Mouse (Mus musculus) forebrain, embryonic 13.5 days (tissue): ENCODE measurements around the gene Arhgef12. TPM values are rescaled to one million over a fixed set of nuclear protein-coding genes. Genes with fewer than 3 reads are reported as not detected.

ENCODE experiments used
- ATAC-seq: fragments of 200-750 bp; cut with Nextera tagmentation; 2 replicates; pipeline ENCODE4 v1.8.0; 2017
- H3K27ac ChIP-seq: fragments of 300-500 bp; sonication (generic); 2 replicates; pipeline ENCODE4 v1.5.1; 2015; ENCODE audit warnings: inconsistent platforms, mild to moderate bottlenecking, moderate library complexity
- H3K27me3 ChIP-seq: fragments of 300-500 bp; sonication (generic); 2 replicates; pipeline ENCODE4 v1.6.1; 2015; ENCODE audit warnings: mild to moderate bottlenecking, inconsistent platforms
- H3K36me3 ChIP-seq: fragments of 300-500 bp; sonication (generic); 2 replicates; pipeline ENCODE4 v1.6.1; 2015; ENCODE audit warnings: mild to moderate bottlenecking, inconsistent platforms; ENCODE audit not compliant: poor library complexity, severe bottlenecking
- H3K4me1 ChIP-seq: fragments of 300-500 bp; sonication (generic); 2 replicates; pipeline ENCODE4 v1.6.1; 2015; ENCODE audit warnings: inconsistent platforms
- H3K4me2 ChIP-seq: fragments of 300-500 bp; sonication (generic); 2 replicates; pipeline ENCODE4 v1.6.1; 2015; ENCODE audit warnings: inconsistent platforms, mild to moderate bottlenecking, moderate library complexity
- H3K4me3 ChIP-seq: fragments of 300-500 bp; sonication (generic); 2 replicates; pipeline ENCODE4 v1.5.1; 2015; ENCODE audit warnings: mild to moderate bottlenecking, inconsistent platforms
- H3K9ac ChIP-seq: fragments of 300-500 bp; sonication (generic); 2 replicates; pipeline ENCODE4 v1.6.1; 2015; ENCODE audit warnings: mild to moderate bottlenecking, inconsistent platforms
- H3K9me3 ChIP-seq: fragments of 300-500 bp; sonication (generic); replicated peaks from 2 replicates; pipeline ENCODE4 v1.6.1; 2016; ENCODE audit warnings: inconsistent platforms
- WGBS: fragments of 180-500 bp; shearing (Covaris S2); methylation state at CpG from one replicate; pipeline ENCODE4 v1.1.7; 2015; 5-methylcytosine and 5-hydroxymethylcytosine counted together
- polyA plus RNA-seq: library from polyadenylated mRNA; unstranded; fragments of >200 nt; fragmentation: Nextera tagmentation; extraction: Ambion mirVana; gene quantifications from 2 replicates; pipeline ENCODE4 v1.2.1, GENCODE M21; 2015

The Arhgef12 gene
- polyA plus RNA-seq, 1 experiment from 2014 or later: 14.9 TPM

- WGBS: 86% methylated on average over 2 of the region's 2 CpGs
- Histone ChIP-seq H3K4me2 (no peak overlapping the region), H3K9me3 (no peaks in the 10 kb centered on the region), H3K4me1 (no peaks in the 10 kb centered on the region), H3K27ac (no peak overlapping the region), H3K9ac (no peak overlapping the region), H3K36me3 (peaks cover 47% of the 10 kb centered on the region), H3K4me3 (no peak overlapping the region), H3K27me3 (no peaks in the 10 kb centered on the region)
- no peak for ATAC-seq
Observed at GRCm38 (mm10) chr9:43015366-43015765, 91.7 kb downstream of the Arhgef12 start.

GRCm38 (mm10) chr9:43014886-43015285 is 92.2 kb downstream of the Arhgef12 start:
- 97% methylated on average over 1 of the region's 1 CpGs for WGBS
- ATAC-seq: no peak
- Histone ChIP-seq H3K9me3 (no peaks in the 10 kb centered on the region), H3K4me1 (no peaks in the 10 kb centered on the region), H3K4me2 (no peak overlapping the region), H3K4me3 (no peak overlapping the region), H3K27me3 (no peaks in the 10 kb centered on the region), H3K36me3 (peaks cover 51% of the 10 kb centered on the region), H3K9ac (no peak overlapping the region), H3K27ac (no peak overlapping the region)

GRCm38 (mm10) chr9:43012541-43012940 is 94.5 kb downstream of the Arhgef12 start:
- Histone ChIP-seq H3K4me3 (no peak overlapping the region), H3K36me3 (peaks cover 54% of the 10 kb centered on the region), H3K27me3 (no peaks in the 10 kb centered on the region), H3K9me3 (no peaks in the 10 kb centered on the region), H3K4me1 (no peaks in the 10 kb centered on the region), H3K4me2 (no peak overlapping the region), H3K9ac (no peak overlapping the region), H3K27ac (no peak overlapping the region)
- ATAC-seq: no peak
- WGBS: 88% methylated on average over 5 of the region's 5 CpGs

GRCm38 (mm10) chr9:43011061-43011460 is 96.0 kb downstream of the Arhgef12 start:
- Histone ChIP-seq H3K4me3 (no peak overlapping the region), H3K9ac (no peak overlapping the region), H3K36me3 (peaks cover 61% of the 10 kb centered on the region), H3K4me2 (no peak overlapping the region), H3K9me3 (no peaks in the 10 kb centered on the region), H3K27me3 (no peaks in the 10 kb centered on the region), H3K4me1 (no peaks in the 10 kb centered on the region), H3K27ac (no peak overlapping the region)
- ATAC-seq: no peak
- WGBS: 85% methylated on average over 4 of the region's 4 CpGs

GRCm38 (mm10) chr9:43003881-43004280 is 103.2 kb downstream of the Arhgef12 start:
- Histone ChIP-seq H3K36me3 (peaks cover 80% of the 10 kb centered on the region), H3K4me1 (no peaks in the 10 kb centered on the region), H3K27ac (no peak overlapping the region), H3K4me3 (no peak overlapping the region), H3K9ac (no peak overlapping the region), H3K9me3 (no peaks in the 10 kb centered on the region), H3K27me3 (no peaks in the 10 kb centered on the region), H3K4me2 (no peak overlapping the region)
- 94% methylated on average over 5 of the region's 5 CpGs for WGBS
- no peak for ATAC-seq

- no peak overlapping the region for H3K9ac ChIP-seq
- 94% methylated on average over 4 of the region's 4 CpGs for WGBS
- no peaks in the 10 kb centered on the region for H3K9me3 ChIP-seq
- H3K27ac ChIP-seq: no peak overlapping the region
- no peak overlapping the region for H3K4me3 ChIP-seq
- no peaks in the 10 kb centered on the region for H3K4me1 ChIP-seq
- H3K36me3 ChIP-seq: peaks cover 82% of the 10 kb centered on the region
- no peak overlapping the region for H3K4me2 ChIP-seq
- ATAC-seq: no peak
- H3K27me3 ChIP-seq: no peaks in the 10 kb centered on the region
Observed at GRCm38 (mm10) chr9:43003017-43003416, 104.0 kb downstream of the Arhgef12 start.

GRCm38 (mm10) chr9:43000595-43001250 is 106.3 kb downstream of the Arhgef12 start:
- H3K27ac ChIP-seq: no peak overlapping the region
- 92% methylated on average over 11 of the region's 11 CpGs for WGBS

GRCm38 (mm10) chr9:43000070-43000469 is 107.0 kb downstream of the Arhgef12 start:
- H3K4me1 ChIP-seq: no peaks in the 10 kb centered on the region
- H3K4me2 ChIP-seq: no peak overlapping the region
- peaks cover 85% of the 10 kb centered on the region for H3K36me3 ChIP-seq
- H3K9ac ChIP-seq: no peak overlapping the region
- no peak overlapping the region for H3K4me3 ChIP-seq
- H3K27me3 ChIP-seq: no peaks in the 10 kb centered on the region
- no peak for ATAC-seq
- 93% methylated on average over 1 of the region's 1 CpGs for WGBS
- H3K27ac ChIP-seq: no peak overlapping the region
- H3K9me3 ChIP-seq: no peaks in the 10 kb centered on the region

More at GRCm38 (mm10) chr9:43000595-43001250, 106.3 kb downstream of the Arhgef12 start:
- Histone ChIP-seq H3K4me3 (no peak overlapping the region), H3K27me3 (no peaks in the 10 kb centered on the region), H3K9ac (no peak overlapping the region), H3K4me2 (no peak overlapping the region), H3K9me3 (no peaks in the 10 kb centered on the region), H3K4me1 (no peaks in the 10 kb centered on the region), H3K36me3 (peaks cover 84% of the 10 kb centered on the region)
- no peak for ATAC-seq

- H3K27me3 ChIP-seq: no peaks in the 10 kb centered on the region
- no peaks in the 10 kb centered on the region for H3K9me3 ChIP-seq
- 90% methylated on average over 6 of the region's 6 CpGs for WGBS
- no peak for ATAC-seq
- H3K27ac ChIP-seq: no peak overlapping the region
- H3K4me1 ChIP-seq: no peaks in the 10 kb centered on the region
- H3K4me2 ChIP-seq: no peak overlapping the region
- no peak overlapping the region for H3K9ac ChIP-seq
- H3K36me3 ChIP-seq: peaks cover 84% of the 10 kb centered on the region
- H3K4me3 ChIP-seq: no peak overlapping the region
Observed at GRCm38 (mm10) chr9:42997526-42997925, 109.5 kb downstream of the Arhgef12 start.

GRCm38 (mm10) chr9:42995298-42995697 is 111.7 kb downstream of the Arhgef12 start:
- 92% methylated on average over 11 of the region's 11 CpGs for WGBS
- no peak overlapping the region for H3K4me3 ChIP-seq
- H3K27me3 ChIP-seq: no peaks in the 10 kb centered on the region
- H3K4me1 ChIP-seq: no peaks in the 10 kb centered on the region
- no peak overlapping the region for H3K9ac ChIP-seq
- H3K9me3 ChIP-seq: no peaks in the 10 kb centered on the region
- H3K4me2 ChIP-seq: no peak overlapping the region
- H3K36me3 ChIP-seq: peaks cover 80% of the 10 kb centered on the region
- ATAC-seq: no peak
- H3K27ac ChIP-seq: no peak overlapping the region

GRCm38 (mm10) chr9:42994708-42995107 is 112.3 kb downstream of the Arhgef12 start:
- Histone ChIP-seq H3K4me3 (no peak overlapping the region), H3K9me3 (no peaks in the 10 kb centered on the region), H3K9ac (no peak overlapping the region), H3K27ac (no peak overlapping the region), H3K4me2 (no peak overlapping the region), H3K4me1 (no peaks in the 10 kb centered on the region), H3K27me3 (no peaks in the 10 kb centered on the region), H3K36me3 (peaks cover 82% of the 10 kb centered on the region)
- 90% methylated on average over 4 of the region's 4 CpGs for WGBS
- ATAC-seq: no peak

GRCm38 (mm10) chr9:42993659-42994058 is 113.4 kb downstream of the Arhgef12 start:
- Histone ChIP-seq H3K27me3 (no peaks in the 10 kb centered on the region), H3K4me2 (no peak overlapping the region), H3K9ac (no peak overlapping the region), H3K4me1 (no peaks in the 10 kb centered on the region), H3K9me3 (no peaks in the 10 kb centered on the region), H3K36me3 (peaks cover 80% of the 10 kb centered on the region), H3K4me3 (no peak overlapping the region), H3K27ac (no peak overlapping the region)
- WGBS: 93% methylated on average over 4 of the region's 4 CpGs
- no peak for ATAC-seq

- H3K4me1 ChIP-seq: no peaks in the 10 kb centered on the region
- no peak overlapping the region for H3K4me2 ChIP-seq
- no peak overlapping the region for H3K27ac ChIP-seq
- peaks cover 71% of the 10 kb centered on the region for H3K36me3 ChIP-seq
- H3K27me3 ChIP-seq: no peaks in the 10 kb centered on the region
- 90% methylated on average over 4 of the region's 4 CpGs for WGBS
- H3K4me3 ChIP-seq: no peak overlapping the region
- no peaks in the 10 kb centered on the region for H3K9me3 ChIP-seq
- no peak for ATAC-seq
- H3K9ac ChIP-seq: no peak overlapping the region
Observed at GRCm38 (mm10) chr9:42987988-42988387, 119.1 kb downstream of the Arhgef12 start.
